Mouse (Mus musculus) neural tube, embryonic 14.5 days (tissue): ENCODE data around the gene Dnmt3a. TPM values are rescaled to one million over a fixed set of nuclear protein-coding genes. Genes with fewer than 3 reads are reported as not detected.
A peak's percentile ranks its signal among the peaks of the same experiment; 100 is the strongest.

Experiments used
- ATAC-seq: fragments of 200-750 bp; cut with Nextera tagmentation; 2 replicates; pipeline ENCODE4 v1.8.0; 2017; ENCODE audit warnings: low read depth, mild to moderate bottlenecking, moderate TSS enrichment, moderate library complexity
- H3K27ac ChIP-seq: fragments of 300-500 bp; sonication (generic); 2 replicates; pipeline ENCODE4 v1.5.1; 2014; ENCODE audit warnings: low read depth, mild to moderate bottlenecking, control low read depth, low read length, moderate library complexity, mixed read lengths
- H3K27me3 ChIP-seq: fragments of 300-500 bp; sonication (generic); 2 replicates; pipeline ENCODE4 v1.6.1; 2014; ENCODE audit warnings: low read length; ENCODE audit not compliant: control insufficient read depth, insufficient read depth
- H3K36me3 ChIP-seq: fragments of 300-500 bp; sonication (generic); 2 replicates; pipeline ENCODE4 v1.6.1; 2014; ENCODE audit warnings: low read length, mixed read lengths; ENCODE audit not compliant: control insufficient read depth, insufficient read depth
- H3K4me1 ChIP-seq: fragments of 300-500 bp; sonication (generic); 2 replicates; pipeline ENCODE4 v1.6.1; 2014; ENCODE audit warnings: low read length; ENCODE audit not compliant: control insufficient read depth, insufficient read depth
- H3K4me2 ChIP-seq: fragments of 300-500 bp; sonication (generic); 2 replicates; pipeline ENCODE4 v1.6.1; 2014; ENCODE audit warnings: mild to moderate bottlenecking, low read depth, low read length, control low read depth
- H3K4me3 ChIP-seq: fragments of 300-500 bp; sonication (generic); 2 replicates; pipeline ENCODE4 v1.5.1; 2014; ENCODE audit warnings: low read depth, low read length, control low read depth, mixed read lengths
- H3K9ac ChIP-seq: fragments of 300-500 bp; sonication (generic); replicated peaks from 2 replicates; pipeline ENCODE4 v1.6.1; 2014; ENCODE audit warnings: low read depth, mild to moderate bottlenecking, control low read depth, low read length, mixed read lengths
- H3K9me3 ChIP-seq: fragments of 300-500 bp; sonication (generic); 2 replicates; pipeline ENCODE4 v1.6.1; 2016; ENCODE audit warnings: low read length; ENCODE audit not compliant: control insufficient read depth
- WGBS: fragments of 180-500 bp; shearing (Covaris S2); extraction: QIAGEN DNeasy Blood & Tissue Kit; methylation state at CpG from one replicate; pipeline ENCODE4 v1.1.7; 2014; 5-methylcytosine and 5-hydroxymethylcytosine counted together
- polyA plus RNA-seq: library from polyadenylated mRNA; unstranded; fragments of >200 nt; fragmentation: Nextera tagmentation; extraction: Ambion mirVana; gene quantifications from 2 replicates; pipeline ENCODE4 v1.2.1, GENCODE M21; 2014

Dnmt3a gene
- polyA plus RNA-seq, 1 experiment from 2014 or later = 53.4 TPM

DNA sequence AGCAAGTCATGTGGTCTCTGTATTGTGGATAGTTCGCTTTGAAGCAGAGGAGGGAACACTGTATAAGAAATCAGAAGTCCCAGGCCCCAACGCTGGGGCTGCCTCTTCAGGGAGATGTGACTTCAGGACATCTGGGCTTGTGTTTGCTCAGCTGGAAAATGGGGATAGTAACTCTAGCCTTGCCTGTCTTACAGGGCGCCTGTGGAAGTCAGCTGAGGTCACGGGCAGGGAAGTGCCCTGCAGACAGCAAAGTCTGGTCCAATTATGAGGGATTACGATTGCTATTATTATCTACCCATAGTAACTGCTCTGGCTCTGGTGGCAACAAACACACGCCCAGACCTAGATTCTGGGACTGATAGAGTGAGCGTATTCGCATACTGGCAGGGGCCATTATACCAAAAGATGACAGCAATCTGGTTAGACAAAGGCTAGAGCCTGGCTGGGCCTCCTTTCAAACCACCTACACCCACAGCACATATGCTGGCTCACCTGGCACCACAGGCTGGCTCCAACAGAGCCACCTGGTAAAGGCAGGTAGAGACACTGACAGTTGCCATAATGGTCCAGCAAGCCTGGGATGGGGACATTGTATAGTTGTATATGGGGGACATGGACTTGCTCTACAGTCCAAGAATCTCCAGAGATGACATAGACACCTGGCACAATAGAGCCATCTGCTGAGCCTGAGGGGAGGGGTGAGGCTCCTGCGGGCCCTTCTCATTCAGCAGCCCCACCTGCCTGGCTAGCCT lies 31.4 kb downstream of the Dnmt3a start:
- WGBS = 63% methylated on average over 9 of the region's 9 CpGs
- Histone ChIP-seq H3K9me3 (no peaks in the 10 kb centered on the region), H3K36me3 (peaks cover 10% of the 10 kb centered on the region), H3K27me3 (no peaks in the 10 kb centered on the region), H3K9ac (no peak overlapping the region), H3K4me3 (no peak overlapping the region), H3K4me1 (peaks cover 15% of the 10 kb centered on the region), H3K27ac (no peak overlapping the region), H3K4me2 (no peak overlapping the region)
- no peak for ATAC-seq

DNA sequence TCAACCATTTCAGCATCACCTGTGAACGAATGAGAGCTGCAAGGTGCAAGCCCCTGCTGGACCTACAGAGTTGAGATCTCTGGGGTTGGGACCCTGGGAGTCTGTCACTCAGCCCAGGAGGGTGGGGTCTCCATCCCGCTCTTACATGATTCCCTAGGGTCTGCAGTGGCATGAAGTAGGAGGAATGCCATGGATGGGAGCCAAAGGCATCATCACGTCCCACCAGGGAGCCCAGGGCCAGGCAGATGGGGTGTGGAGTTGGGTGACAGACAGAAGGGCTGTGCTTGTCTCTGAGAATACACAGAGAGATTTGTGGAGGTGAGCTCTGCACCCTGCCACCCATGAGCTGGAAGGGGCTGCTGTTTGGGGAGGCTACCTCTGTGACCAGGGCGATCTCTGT lies 32.2 kb downstream of the Dnmt3a start:
- WGBS = 65% methylated on average over 4 of the region's 4 CpGs
- no peak overlapping the region for H3K9ac ChIP-seq

DNA sequence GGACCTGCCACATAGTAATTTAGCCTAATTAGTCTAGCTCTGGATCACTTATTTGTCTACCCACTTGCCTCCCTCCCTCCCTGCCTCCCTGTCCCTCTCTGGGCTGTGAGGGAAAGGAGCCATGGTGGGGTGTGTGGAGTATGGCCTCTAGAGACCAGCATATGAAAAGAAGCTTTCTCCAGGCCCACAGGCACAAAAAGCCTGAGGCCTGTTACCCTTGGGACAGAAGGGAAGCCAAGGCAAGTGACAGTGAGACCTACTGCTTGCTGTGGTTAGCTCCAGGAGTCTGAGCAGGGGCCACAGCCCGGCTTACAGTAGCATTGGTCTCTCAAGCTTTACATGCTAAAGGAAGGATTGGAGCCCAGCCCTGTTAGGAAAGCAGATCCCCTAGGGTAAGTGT lies 33.9 kb downstream of the Dnmt3a start:
- Histone ChIP-seq H3K36me3 (peaks cover 10% of the 10 kb centered on the region), H3K27ac (no peak overlapping the region), H3K4me1 (peaks cover 9% of the 10 kb centered on the region), H3K4me2 (no peak overlapping the region), H3K9me3 (no peaks in the 10 kb centered on the region), H3K9ac (no peak overlapping the region), H3K4me3 (no peak overlapping the region), H3K27me3 (no peaks in the 10 kb centered on the region)
- no peak for ATAC-seq
- 96% methylated on average over 1 of the region's 1 CpGs for WGBS

More for the DNA sequence above, 32.2 kb downstream of the Dnmt3a start:
- Histone ChIP-seq H3K4me1 (peaks cover 15% of the 10 kb centered on the region), H3K4me3 (no peak overlapping the region), H3K9me3 (no peaks in the 10 kb centered on the region), H3K36me3 (peaks cover 10% of the 10 kb centered on the region), H3K27me3 (no peaks in the 10 kb centered on the region), H3K27ac (no peak overlapping the region), H3K4me2 (no peak overlapping the region)
- ATAC-seq = no peak

DNA sequence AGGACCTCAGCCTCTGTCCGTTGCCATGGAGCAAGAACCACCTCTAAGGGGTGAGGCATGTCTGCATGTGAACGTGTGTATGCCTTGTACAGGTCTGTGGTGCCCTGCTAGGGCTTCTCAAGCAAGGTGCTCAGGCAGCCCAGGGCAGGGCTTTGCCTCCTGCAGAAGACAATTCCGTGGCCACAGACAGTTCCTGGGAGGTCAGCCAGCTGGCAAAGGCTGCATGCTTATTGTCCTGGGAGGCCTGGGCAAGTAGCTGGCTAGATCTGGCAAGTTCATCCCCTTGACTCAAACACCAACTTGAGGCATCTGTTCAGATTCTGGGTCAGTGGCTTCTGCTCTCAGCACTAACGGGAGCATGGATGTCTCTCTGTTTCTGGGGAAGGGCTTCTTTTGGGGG lies 35.3 kb downstream of the Dnmt3a start:
- 72% methylated on average over 4 of the region's 4 CpGs for WGBS
- Histone ChIP-seq H3K9me3 (no peaks in the 10 kb centered on the region), H3K9ac (no peak overlapping the region), H3K27me3 (no peaks in the 10 kb centered on the region), H3K27ac (no peak overlapping the region), H3K4me2 (no peak overlapping the region), H3K4me3 (no peak overlapping the region), H3K4me1 (peaks cover 6% of the 10 kb centered on the region), H3K36me3 (peaks cover 10% of the 10 kb centered on the region)
- ATAC-seq = no peak

DNA sequence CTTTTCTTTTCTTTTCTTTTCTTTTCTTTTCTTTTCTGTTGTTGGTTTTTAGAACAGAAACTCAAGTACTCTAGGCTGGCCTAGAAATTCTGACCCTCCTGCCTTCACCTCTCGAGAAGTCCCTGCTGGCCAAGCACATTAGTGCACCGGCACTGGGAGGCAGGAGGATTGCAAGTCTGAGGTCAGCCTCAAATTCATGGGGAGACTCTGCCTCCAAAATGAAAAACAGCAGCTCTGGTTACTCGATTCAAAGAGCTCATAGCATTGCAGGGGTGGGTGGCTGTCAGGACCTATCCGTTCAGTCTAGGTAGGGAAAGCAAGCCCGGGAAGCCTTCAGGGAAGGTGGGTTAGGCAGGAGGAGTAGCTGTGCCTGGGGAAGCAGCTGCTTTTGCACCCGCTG lies 37.0 kb downstream of the Dnmt3a start:
- WGBS = 51% methylated on average over 6 of the region's 6 CpGs
- ATAC-seq = peak; percentile 29; the same call in 1 of the 2 replicates
- Histone ChIP-seq H3K9ac (no peak overlapping the region), H3K27me3 (no peaks in the 10 kb centered on the region), H3K4me2 (no peak overlapping the region), H3K36me3 (peaks cover 4% of the 10 kb centered on the region; the same call in 1 of the 2 replicates), H3K4me1 (peaks cover 6% of the 10 kb centered on the region), H3K4me3 (no peak overlapping the region), H3K27ac (no peak overlapping the region), H3K9me3 (no peaks in the 10 kb centered on the region)

DNA sequence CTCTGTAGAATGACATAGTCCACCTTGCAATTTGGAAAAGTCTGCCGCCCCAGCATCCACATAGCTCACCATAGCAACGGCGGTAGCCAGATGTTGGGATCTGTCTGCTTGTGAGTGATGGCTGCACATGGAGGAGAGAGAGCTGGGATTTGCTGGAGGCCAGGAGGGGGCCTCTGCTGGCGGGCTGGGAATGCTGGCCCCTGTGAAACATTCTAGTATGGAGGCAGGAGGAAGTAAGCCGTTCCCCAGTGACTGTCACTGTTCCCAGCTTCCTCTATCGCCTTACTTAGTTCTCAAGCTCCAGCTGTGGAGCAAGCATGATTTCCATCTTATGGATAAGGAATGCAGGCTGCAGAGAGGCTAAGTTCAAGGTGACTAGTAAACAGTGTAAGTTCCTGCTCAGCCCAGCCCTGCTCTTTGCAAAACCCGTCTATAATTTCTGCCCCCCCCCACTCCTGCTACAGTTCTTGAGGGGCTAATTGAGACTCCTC lies 37.6 kb downstream of the Dnmt3a start:
- no peaks in the 10 kb centered on the region for H3K9me3 ChIP-seq
- peak; percentile 73 for ATAC-seq
- 10% methylated on average over 7 of the region's 7 CpGs for WGBS
- H3K36me3 ChIP-seq = no peaks in the 10 kb centered on the region; the same call in 1 of the 2 replicates
- no peak overlapping the region for H3K4me3 ChIP-seq
- H3K4me2 ChIP-seq = no peak overlapping the region
- H3K4me1 ChIP-seq = peaks cover 6% of the 10 kb centered on the region
- peak overlapping the region; percentile 31; the same call in 1 of the 2 replicates for H3K27ac ChIP-seq
- no peaks in the 10 kb centered on the region for H3K27me3 ChIP-seq
- no peak overlapping the region for H3K9ac ChIP-seq

DNA sequence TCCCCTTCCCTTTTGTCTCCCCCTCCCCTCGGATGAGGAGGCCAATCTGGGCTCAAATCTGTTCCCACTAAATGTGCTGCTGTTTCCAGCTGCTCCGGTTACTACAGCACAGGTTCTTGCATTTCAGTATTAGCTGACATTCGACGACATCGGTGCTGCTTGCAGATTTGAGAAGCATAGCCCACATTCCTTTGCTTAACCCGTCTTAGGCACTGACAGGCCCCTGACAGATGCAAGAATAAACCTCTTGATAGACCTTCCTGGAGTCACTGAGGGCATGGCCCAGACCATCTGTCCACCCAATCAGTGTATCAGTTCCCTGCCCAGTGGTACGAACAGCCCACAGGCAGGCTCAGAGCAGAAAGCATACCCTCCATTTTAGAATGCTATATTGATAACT lies 38.1 kb downstream of the Dnmt3a start:
- no peaks in the 10 kb centered on the region for H3K27me3 ChIP-seq
- no peak overlapping the region for H3K4me2 ChIP-seq
- peaks cover 6% of the 10 kb centered on the region for H3K4me1 ChIP-seq
- no peak overlapping the region for H3K9ac ChIP-seq
- H3K9me3 ChIP-seq = no peaks in the 10 kb centered on the region
- no peaks in the 10 kb centered on the region; the same call in 1 of the 2 replicates for H3K36me3 ChIP-seq
- H3K4me3 ChIP-seq = no peak overlapping the region
- 37% methylated on average over 7 of the region's 7 CpGs for WGBS
- no peak overlapping the region for H3K27ac ChIP-seq
- ATAC-seq = peak; percentile 35; the same call in 1 of the 2 replicates

DNA sequence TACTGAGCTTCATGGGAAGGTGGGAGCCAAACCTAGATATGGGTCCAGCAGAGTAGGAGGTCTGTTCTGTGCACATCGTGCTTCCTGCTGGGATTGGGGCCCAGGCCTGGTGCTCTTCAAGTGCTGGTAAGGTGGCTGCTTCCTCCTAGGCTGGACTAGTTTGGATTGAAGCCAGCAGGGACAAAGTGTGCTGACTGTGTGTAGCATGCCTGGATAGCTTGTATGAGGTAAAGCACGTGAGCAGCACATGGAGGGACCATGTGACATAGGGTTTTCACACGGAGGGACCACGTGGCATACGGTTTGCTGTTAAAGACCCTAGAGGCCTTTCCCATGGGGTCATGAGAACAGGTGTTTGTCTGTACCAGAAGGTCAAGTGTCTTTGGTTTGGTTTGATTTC lies 38.5 kb downstream of the Dnmt3a start:
- peaks cover 6% of the 10 kb centered on the region for H3K4me1 ChIP-seq
- no peak overlapping the region for H3K9ac ChIP-seq
- H3K27ac ChIP-seq = no peak overlapping the region
- H3K36me3 ChIP-seq = no peaks in the 10 kb centered on the region; the same call in 1 of the 2 replicates
- no peaks in the 10 kb centered on the region for H3K27me3 ChIP-seq
- ATAC-seq = no peak
- no peak overlapping the region for H3K4me2 ChIP-seq
- WGBS = 74% methylated on average over 5 of the region's 5 CpGs
- no peaks in the 10 kb centered on the region for H3K9me3 ChIP-seq
- no peak overlapping the region for H3K4me3 ChIP-seq

DNA sequence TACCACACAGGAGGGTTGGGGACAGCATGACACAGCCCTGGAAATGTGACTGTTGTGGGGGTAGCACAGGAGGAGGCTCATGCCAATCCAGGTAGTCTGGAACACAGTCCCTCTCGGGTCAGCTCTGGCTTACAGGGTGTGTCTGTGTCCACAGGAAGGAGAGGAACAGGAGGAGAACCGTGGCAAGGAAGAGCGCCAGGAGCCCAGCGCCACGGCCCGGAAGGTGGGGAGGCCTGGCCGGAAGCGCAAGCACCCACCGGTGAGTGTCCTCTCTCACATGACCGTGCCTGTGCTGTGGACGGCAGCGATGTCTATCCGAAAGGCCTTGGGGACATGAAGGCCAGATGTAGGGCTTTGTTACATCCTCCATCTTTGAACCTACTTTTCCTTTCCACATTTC lies 43.7 kb downstream of the Dnmt3a start:
- ATAC-seq = no peak
- Histone ChIP-seq H3K27me3 (no peaks in the 10 kb centered on the region), H3K9me3 (no peaks in the 10 kb centered on the region), H3K9ac (0 out of 2 replicates have a peak overlapping the region, but pooled peaks have one; percentile 2), H3K36me3 (peaks cover 14% of the 10 kb centered on the region; the same call in 1 of the 2 replicates), H3K27ac (no peak overlapping the region), H3K4me1 (no peaks in the 10 kb centered on the region), H3K4me2 (no peak overlapping the region), H3K4me3 (no peak overlapping the region)
- 90% methylated on average over 13 of the region's 13 CpGs for WGBS
